Mouse (Mus musculus): ENCODE measurements at regions not wholly inside any gene's neighbourhood (a gene's known extent, or its start where the extent isn't known, plus 50 kb on each side); places are given as distances from the start of the nearest gene placed in this dataset.

DNA sequence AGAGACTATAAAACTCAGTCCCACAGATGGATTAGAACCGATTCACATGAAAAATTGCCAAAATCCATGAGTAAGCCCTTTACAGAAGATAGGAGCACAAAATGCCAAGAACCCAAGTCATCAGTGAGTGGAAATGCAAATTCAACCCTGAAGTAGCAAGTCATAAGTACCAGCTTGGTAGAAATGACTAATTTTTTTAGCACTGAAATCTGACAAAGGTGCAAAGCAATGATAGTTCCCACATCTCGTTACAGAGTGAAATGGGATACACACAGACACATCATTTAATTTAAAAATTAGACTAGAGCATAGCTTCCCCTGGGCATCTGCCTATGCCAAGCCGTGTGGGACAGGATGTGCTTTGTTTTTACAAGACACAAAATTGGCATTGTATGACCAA lies 136.4 kb upstream of the Pum3 start:
- no peak for TF ChIP-seq CTCF (IDR thresholded peaks at IDR 0.05; ENCODE audit: insufficient read depth, low read length)
- TF ChIP-seq POLR2A (IDR thresholded peaks at IDR 0.05; ENCODE audit: borderline replicate concordance, extremely low read depth, low read depth, low read length): no peak
